Mouse (Mus musculus) spleen, adult 12 weeks (tissue): ENCODE results near the gene Ttc33.

Experiments used
- DNase-seq: peaks from one replicate; pipeline ENCODE4 v3.0.0; 2022; ENCODE audit warnings: low spot score

Gene Ttc33

GRCm38 (mm10) chr15:5185366-5186292 is at the start of gene Ttc33:
Gene Ttc33 (plus strand): TSS chr15:5185525.
- DNase-seq: peak; percentile 59

DNA sequence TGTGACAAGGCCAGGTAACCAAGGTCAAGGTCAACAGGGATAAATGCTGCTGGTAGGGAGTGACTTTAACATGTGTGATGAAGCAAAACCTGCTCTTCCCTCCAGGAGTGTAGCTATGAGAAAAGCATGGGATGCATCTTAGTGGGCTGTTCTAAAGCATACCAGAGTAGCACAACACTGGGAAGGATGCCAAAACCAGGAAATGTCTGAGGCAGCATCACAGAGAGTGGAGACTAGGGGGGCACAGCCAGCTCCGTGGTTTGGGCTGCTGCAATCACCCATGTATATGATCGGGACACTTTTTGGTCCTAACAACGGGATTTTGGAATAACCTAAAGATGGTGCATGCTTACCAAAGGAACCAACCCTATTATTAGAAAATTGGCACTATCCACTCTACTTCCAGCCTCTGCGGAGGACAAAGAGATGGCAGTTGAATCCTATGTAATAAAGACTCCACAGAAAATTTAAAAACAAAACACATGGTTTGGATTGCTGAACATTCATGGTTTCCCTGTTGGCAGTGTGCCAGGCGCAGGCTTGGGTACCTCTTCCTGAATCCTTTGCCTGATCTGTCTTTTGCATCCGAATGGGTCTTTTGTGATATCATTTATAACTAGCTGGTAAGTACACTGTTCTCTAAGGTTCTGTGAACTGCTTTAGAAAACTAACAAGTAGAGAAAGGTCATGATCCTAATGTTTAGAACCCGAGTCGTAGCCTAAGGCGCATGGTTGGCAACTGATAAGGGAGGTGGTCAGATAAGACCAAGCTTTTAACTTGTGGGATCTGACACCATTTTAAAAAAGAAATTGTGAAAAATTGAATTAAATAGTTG is 47.1 kb upstream of the Ttc33 start:
- DNase-seq: no peak

DNA sequence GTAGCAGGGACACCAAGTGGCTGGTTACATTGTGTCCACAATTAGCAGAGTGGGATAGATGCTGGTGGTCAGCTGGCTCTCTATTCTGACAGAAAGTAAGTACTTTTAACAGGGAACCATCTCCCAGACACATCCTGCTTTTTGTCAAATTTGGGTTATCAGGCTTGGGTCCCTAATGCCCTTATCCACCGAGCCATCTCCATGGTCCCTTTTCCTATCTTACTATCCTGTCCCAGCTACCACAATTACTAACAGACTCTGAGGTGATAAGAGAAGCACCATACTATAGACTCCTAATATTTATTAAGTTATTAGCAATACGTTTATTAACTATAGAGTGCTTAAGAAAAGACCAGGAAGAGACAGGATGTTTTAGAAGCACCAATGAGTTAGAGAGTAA is 46.0 kb upstream of the Ttc33 start:
- no peak for DNase-seq

DNA sequence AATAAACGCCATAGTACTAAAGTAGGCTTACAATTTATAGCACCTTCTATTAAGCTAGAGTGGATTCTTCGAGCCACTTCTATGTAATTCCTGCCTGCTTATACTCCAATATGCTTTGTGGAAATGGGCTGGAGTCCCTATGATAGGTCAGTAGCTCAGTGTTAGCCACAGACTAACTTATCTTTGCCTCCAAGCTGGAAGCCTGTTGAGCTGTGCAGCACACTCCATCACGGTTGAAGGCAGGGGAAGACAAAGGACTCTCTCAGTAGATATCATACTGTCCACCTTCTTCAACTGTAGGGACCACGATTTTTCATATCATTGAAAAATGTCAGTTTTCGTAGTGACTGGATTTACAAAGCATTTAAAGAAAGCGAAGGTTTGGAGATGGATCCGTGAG is 45.5 kb upstream of the Ttc33 start:
- DNase-seq: no peak

DNA sequence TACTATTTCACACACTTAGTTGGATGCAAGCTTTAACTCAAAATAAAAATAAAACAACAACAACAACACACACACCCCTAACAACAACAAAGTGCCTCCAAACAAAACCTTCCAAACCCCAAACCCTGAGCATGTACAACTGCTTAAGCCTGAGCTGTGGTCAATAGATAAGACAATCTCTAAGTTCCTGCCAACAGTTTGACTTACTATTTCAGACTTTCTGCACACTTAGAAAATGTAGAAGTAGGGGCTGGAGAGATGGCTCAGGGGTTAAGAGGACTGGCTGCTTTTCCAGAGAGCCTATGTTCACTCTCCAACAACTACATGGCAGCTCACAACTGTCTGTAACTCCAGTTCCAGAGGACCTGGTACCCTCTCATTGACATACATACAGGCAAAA is 45.0 kb upstream of the Ttc33 start:
- DNase-seq: no peak

DNA sequence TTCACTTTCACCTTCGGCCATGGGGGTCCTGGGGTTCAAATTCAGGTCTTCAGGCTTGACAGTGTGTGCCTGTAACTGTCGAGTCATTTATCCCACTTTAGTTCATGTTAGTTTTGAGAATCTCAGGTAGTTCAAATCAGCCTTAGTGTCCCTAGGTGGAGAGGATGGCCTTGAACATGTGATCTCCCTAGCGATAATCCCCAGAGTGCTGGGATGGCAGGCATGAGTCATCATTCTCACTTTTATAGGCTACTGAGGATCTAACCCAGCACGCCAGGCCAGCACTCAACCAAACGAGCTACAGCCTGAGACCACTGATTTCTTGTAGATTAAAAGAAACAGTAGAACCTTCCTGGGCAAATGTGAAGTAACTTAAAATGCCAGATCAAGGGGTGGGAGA is 43.3 kb upstream of the Ttc33 start:
- DNase-seq: no peak

GRCm38 (mm10) chr15:5142714-5143113 is 42.6 kb upstream of the Ttc33 start:
- DNase-seq: no peak

DNA sequence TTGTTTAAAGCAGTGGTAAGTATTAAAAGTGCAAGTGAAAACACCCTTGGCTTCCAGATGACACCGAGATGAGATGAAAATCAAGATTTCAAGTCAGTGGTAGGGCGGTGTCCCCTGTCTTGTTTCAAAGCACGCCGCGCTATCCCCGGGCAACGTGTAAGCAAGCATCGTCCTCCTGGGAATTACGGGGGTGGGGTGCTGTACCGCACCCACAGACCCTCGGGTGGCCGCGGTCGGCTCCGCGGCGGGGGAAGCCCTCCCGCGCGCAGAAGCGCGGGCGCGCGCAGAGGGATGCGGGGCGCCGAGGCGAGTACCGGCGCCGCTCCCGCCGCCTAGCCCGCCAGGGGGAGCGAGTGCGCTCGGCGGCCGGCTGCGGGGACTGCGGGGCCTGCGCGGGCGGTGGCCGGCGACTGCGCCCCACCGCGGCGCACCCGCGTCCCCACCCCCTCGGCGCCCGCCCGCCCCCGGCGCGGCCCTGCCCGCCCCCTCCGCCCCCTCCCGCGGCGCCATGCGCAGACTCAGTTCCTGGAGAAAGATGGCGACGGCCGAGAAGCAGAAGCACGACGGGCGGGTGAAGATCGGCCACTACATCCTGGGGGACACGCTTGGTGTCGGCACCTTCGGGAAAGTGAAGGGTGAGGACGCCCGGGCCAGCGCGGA is 41.8 kb upstream of the Ttc33 start, which contains the start of gene Prkaa1:
TSS of gene Prkaa1 (plus strand) at position 501 of the 660 bp plus-strand sequence.
- DNase-seq: peak; percentile 75

GRCm38 (mm10) chr15:5144021-5144778 is 41.1 kb upstream of the Ttc33 start:
- peak; percentile 44 for DNase-seq

- no peak for DNase-seq
Observed at GRCm38 (mm10) chr15:5145196-5145945, 40.0 kb upstream of the Ttc33 start.

- DNase-seq: no peak
Observed at GRCm38 (mm10) chr15:5149187-5149586, 36.1 kb upstream of the Ttc33 start.

DNA sequence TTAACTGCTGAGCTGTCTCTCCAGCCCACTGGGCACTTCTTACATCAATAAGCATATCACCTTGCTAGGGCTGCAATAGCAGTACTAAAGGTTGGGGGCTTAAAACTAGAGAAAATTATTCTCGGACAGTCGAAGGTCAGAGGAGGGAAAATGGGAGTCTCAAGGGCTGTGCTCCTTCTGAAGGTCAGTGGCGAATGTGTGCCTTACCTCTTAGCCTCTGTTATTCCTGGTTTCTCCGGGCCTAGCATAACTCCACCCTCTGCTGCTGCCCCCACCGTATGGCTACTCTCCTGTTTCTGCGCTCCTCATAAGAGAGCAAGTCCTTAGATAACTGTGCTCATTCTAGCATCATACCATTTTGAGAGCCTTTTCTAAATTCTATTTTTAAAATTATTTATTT is 33.2 kb upstream of the Ttc33 start:
- DNase-seq: no peak

- DNase-seq: no peak
Observed at GRCm38 (mm10) chr15:5154621-5155020, 30.7 kb upstream of the Ttc33 start.

DNA sequence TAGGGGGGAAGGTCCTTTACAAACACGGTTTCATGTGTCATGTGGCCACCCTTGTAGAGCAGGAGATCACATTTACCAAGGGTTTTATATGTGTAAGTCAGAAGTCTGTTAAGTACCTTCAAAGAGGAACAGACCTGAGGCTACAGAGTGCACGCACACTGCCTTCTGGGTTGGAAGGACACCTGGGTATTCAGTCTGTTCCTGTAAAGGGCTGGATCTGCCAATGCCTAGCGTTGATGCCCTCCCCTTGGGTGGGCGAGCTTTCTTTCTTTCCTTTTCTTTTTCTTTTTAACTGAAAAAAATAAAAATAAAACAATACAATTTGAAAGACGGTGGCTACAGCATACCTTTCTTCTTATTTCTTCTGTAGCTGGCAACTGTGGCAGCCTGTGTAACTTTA is 30.2 kb upstream of the Ttc33 start:
- no peak for DNase-seq

- DNase-seq: no peak
Observed at GRCm38 (mm10) chr15:5156355-5156754, 29.0 kb upstream of the Ttc33 start.

DNA sequence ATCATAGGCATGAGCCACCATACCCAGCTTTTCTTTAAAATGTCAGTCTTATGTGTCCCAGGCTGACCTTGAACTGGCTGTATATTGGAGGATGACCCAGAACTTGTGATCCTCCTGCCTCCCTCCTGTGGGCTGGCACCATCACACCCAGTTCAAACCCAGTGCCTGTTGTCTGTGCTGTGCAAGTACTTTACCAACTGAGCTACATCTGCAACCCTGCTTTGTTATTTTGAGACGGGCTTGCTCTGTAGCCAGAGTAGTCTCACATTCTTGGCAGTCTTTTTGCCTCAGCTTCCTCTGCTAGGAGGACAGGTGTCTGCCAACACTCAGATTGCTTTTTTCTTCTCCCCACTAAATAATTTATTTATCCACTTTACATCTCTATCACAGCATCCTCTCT is 27.9 kb upstream of the Ttc33 start:
- no peak for DNase-seq

- no peak for DNase-seq
Observed at GRCm38 (mm10) chr15:5158827-5159226, 26.5 kb upstream of the Ttc33 start.

GRCm38 (mm10) chr15:5165121-5165773 is 20.1 kb upstream of the Ttc33 start:
- DNase-seq: no peak

- DNase-seq: no peak
Observed at GRCm38 (mm10) chr15:5173217-5173820, 12.0 kb upstream of the Ttc33 start.
